ENCODE assay signal across 8 mouse cellular contexts in the genomic region with DNA sequence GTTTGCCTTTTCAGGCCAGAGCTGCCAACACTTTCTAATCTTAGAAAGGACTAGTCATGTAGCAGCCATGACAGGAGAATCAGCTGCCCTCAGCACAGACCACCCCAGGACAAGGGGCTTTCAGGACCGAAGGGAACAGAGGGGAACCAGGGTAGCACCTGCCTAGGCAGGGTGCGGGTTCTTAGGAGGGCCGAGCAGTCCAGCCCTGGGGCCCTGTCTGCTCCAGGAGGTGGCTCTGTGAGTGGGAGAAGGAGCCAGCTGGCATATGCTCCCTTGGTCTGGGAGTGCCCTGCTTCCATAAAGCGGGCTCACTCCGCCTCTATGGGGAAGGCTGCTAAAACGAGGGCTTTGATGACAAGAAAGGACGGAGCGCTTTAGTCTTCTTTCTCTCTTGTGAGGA. TPM values are rescaled to one million over a fixed set of nuclear protein-coding genes. Genes with fewer than 3 reads are reported as not detected.
DNase-seq lines count a peak whose midpoint lies in the region; ATAC-seq and TF ChIP-seq lines count a peak whose summit lies in the region.

No protein-coding gene starts in this region.

- TF ChIP-seq POLR2A in cerebellum, adult 2 months (IDR thresholded peaks at IDR 0.05; ENCODE audit: borderline replicate concordance, insufficient read depth, low read length), result no peak

- peaks cover 30% of the 10 kb centered on the region for H3K4me1 ChIP-seq in limb, embryonic 12.5 days (replicated peaks)
- H3K4me1 ChIP-seq in limb, embryonic 10.5 days, result peaks cover 43% of the 10 kb centered on the region
- H3K4me1 ChIP-seq in cerebellum, adult 2 months (ENCODE audit: control insufficient read depth, insufficient read depth, low read length), result peaks cover 25% of the 10 kb centered on the region
- H3K4me1 ChIP-seq in forebrain, embryonic 13.5 days, result peaks cover 8% of the 10 kb centered on the region
- peaks cover 7% of the 10 kb centered on the region for H3K4me1 ChIP-seq in intestine, postnatal 0 days (replicated peaks; ENCODE audit: control insufficient read depth, insufficient read depth, low read length)

- no peak overlapping the region for H3K4me2 ChIP-seq in limb, embryonic 12.5 days
- H3K4me2 ChIP-seq in forebrain, embryonic 13.5 days, result no peak overlapping the region
- no peak overlapping the region for H3K4me2 ChIP-seq in intestine, postnatal 0 days (replicated peaks; ENCODE audit: low read depth)

- H3K27ac ChIP-seq in limb, embryonic 12.5 days, result peak overlapping the region; percentile 64; the same call in 1 of the 2 replicates
- no peak overlapping the region; the same call in 1 of the 2 replicates for H3K27ac ChIP-seq in limb, embryonic 10.5 days
- no peak overlapping the region for H3K27ac ChIP-seq in cerebellum, adult 2 months (ENCODE audit: insufficient read depth, low read length)
- H3K27ac ChIP-seq in forebrain, embryonic 13.5 days, result no peak overlapping the region; the same call in 1 of the 2 replicates
- peak overlapping the region; percentile 15; the same call in 1 of the 2 replicates for H3K27ac ChIP-seq in intestine, postnatal 0 days (ENCODE audit: low read depth, low read length)

- no peak for ATAC-seq in limb, embryonic 12.5 days (ENCODE audit: insufficient number of reproducible peaks, insufficient read depth, low FRiP score, low TSS enrichment, low read depth)
- ATAC-seq in forebrain, embryonic 13.5 days, result 0 out of 2 replicates have a peak, but pooled peaks have one; percentile 41
- no peak for ATAC-seq in intestine, postnatal 0 days

- H3K9ac ChIP-seq in limb, embryonic 12.5 days (replicated peaks), result no peak overlapping the region
- 0 out of 2 replicates have a peak overlapping the region, but pooled peaks have one; percentile 35 for H3K9ac ChIP-seq in forebrain, embryonic 13.5 days
- H3K9ac ChIP-seq in intestine, postnatal 0 days (ENCODE audit: low read depth, low read length), result no peak overlapping the region

- DNase-seq in limb, embryonic 10.5 days (ENCODE audit: low spot score), result no peak
- DNase-seq in cerebellum, adult 2 months, result peak; percentile 78 to 84
- DNase-seq in layer of hippocampus, adult 9-11 months, result no peak
- DNase-seq in T-cell, adult 2 months (ENCODE audit: low spot score), result no peak
- no peak for DNase-seq in thymus, postnatal 14 days

- no peaks in the 10 kb centered on the region for H3K27me3 ChIP-seq in limb, embryonic 12.5 days
- no peaks in the 10 kb centered on the region for H3K27me3 ChIP-seq in limb, embryonic 10.5 days (ENCODE audit: low read depth, poor library complexity, severe bottlenecking)
- no peaks in the 10 kb centered on the region for H3K27me3 ChIP-seq in cerebellum, adult 2 months (ENCODE audit: control insufficient read depth, insufficient read depth, low read length)
- no peaks in the 10 kb centered on the region for H3K27me3 ChIP-seq in forebrain, embryonic 13.5 days
- no peaks in the 10 kb centered on the region for H3K27me3 ChIP-seq in intestine, postnatal 0 days (replicated peaks; ENCODE audit: control insufficient read depth, insufficient read depth, low read length)

- H3K9me3 ChIP-seq in limb, embryonic 12.5 days, result no peaks in the 10 kb centered on the region
- no peaks in the 10 kb centered on the region for H3K9me3 ChIP-seq in limb, embryonic 10.5 days (replicated peaks)
- H3K9me3 ChIP-seq in forebrain, embryonic 13.5 days (replicated peaks), result no peaks in the 10 kb centered on the region
- H3K9me3 ChIP-seq in intestine, postnatal 0 days (ENCODE audit: control insufficient read depth), result no peaks in the 10 kb centered on the region

- no peak for TF ChIP-seq CTCF in cerebellum, adult 2 months (IDR thresholded peaks at IDR 0.05; ENCODE audit: borderline replicate concordance, insufficient read depth, low read depth, low read length)
- no peak for TF ChIP-seq CTCF in intestine, postnatal 0 days (IDR thresholded peaks at IDR 0.05; ENCODE audit: low read depth)

- peaks cover 25% of the 10 kb centered on the region; the same call in 1 of the 2 replicates for H3K36me3 ChIP-seq in limb, embryonic 12.5 days
- no peaks in the 10 kb centered on the region for H3K36me3 ChIP-seq in limb, embryonic 10.5 days
- peaks cover 33% of the 10 kb centered on the region for H3K36me3 ChIP-seq in forebrain, embryonic 13.5 days (ENCODE audit: poor library complexity, severe bottlenecking)
- peaks cover 20% of the 10 kb centered on the region; the same call in 1 of the 2 replicates for H3K36me3 ChIP-seq in intestine, postnatal 0 days (ENCODE audit: control insufficient read depth, insufficient read depth)

- WGBS in limb, embryonic 12.5 days, result 67% methylated on average over 8 of the region's 8 CpGs
- 77% methylated on average over 8 of the region's 8 CpGs for WGBS in limb, embryonic 10.5 days
- WGBS in cerebellum, adult 2 months, result 14% methylated on average over 8 of the region's 8 CpGs
- 55% methylated on average over 8 of the region's 8 CpGs for WGBS in forebrain, embryonic 13.5 days
- 71% methylated on average over 8 of the region's 8 CpGs for WGBS in intestine, postnatal 0 days

- no peak overlapping the region for H3K4me3 ChIP-seq in limb, embryonic 12.5 days (replicated peaks)
- H3K4me3 ChIP-seq in limb, embryonic 10.5 days, result no peak overlapping the region
- no peak overlapping the region for H3K4me3 ChIP-seq in cerebellum, adult 2 months (replicated peaks; ENCODE audit: insufficient read depth, low read depth, low read length)
- H3K4me3 ChIP-seq in forebrain, embryonic 13.5 days, result no peak overlapping the region
- H3K4me3 ChIP-seq in intestine, postnatal 0 days (ENCODE audit: low read depth, low read length), result no peak overlapping the region

RNA-seq across cellular contexts. Expression of a gene that starts 10.9 kb away (rescaled TPM):
- 54.1 and 61.2 TPM in 2 replicates for polyA plus RNA-seq in limb, embryonic 12.5 days (2016; fragmentation: Nextera tagmentation; extraction: Ambion mirVana)
- polyA plus RNA-seq in limb, embryonic 10.5 days (2016; fragmentation: Nextera tagmentation; extraction: Ambion mirVana), result 56.2 and 56.6 TPM in 2 replicates
- 56.1 and 66.3 TPM in 2 replicates for polyA plus RNA-seq in cerebellum, adult 2 months (2012; rRNA removed)
- polyA plus RNA-seq in forebrain, embryonic 13.5 days (2015; fragmentation: Nextera tagmentation; extraction: Ambion mirVana), result 52.1 and 56.7 TPM in 2 replicates
- 86.9 and 88.1 TPM in 2 replicates for polyA plus RNA-seq in intestine, postnatal 0 days (2015; fragmentation: Nextera tagmentation; extraction: Ambion mirVana)

Comparison
In these comparisons a context has a peak if more than half of its experiments do, and no peak if none do; other contexts are left out.
1. H3K27ac ChIP-seq: peak in limb, embryonic 12.5 days (single experiment) and intestine, postnatal 0 days (single experiment); none in limb, embryonic 10.5 days (single experiment), cerebellum, adult 2 months (single experiment) and forebrain, embryonic 13.5 days (single experiment).
2. DNase-seq: peak in cerebellum, adult 2 months (2 of 2); none in limb, embryonic 10.5 days (single experiment), layer of hippocampus, adult 9-11 months (single experiment), T-cell, adult 2 months (single experiment) and thymus, postnatal 14 days (single experiment).